Mouse (Mus musculus) liver, adult 2 months (tissue): ENCODE results near the gene Igfals.

Source experiments
- CTCF ChIP-seq: fragments of 200-500 bp; IDR thresholded peaks from 2 replicates; pipeline ENCODE4 v1.5.1; 2011; ENCODE audit warnings: low read depth, low read length, control low read depth
- POLR2A ChIP-seq: fragments of 200-500 bp; IDR thresholded peaks from 2 replicates; pipeline ENCODE4 v1.6.1; 2011; ENCODE audit warnings: low read length, control low read depth; ENCODE audit not compliant: insufficient read depth; ENCODE audit errors: extremely low read depth

- TF ChIP-seq CTCF (no peak), POLR2A (no peak)
Measured at GRCm38 (mm10) chr17:24819469-24819868, 46.3 kb upstream of the Igfals start.
